Mouse (Mus musculus) liver, embryonic 15.5 days (tissue): ENCODE results near the gene Scgn. TPM values are rescaled to one million over a fixed set of nuclear protein-coding genes. Genes with fewer than 3 reads are reported as not detected.

Source experiments
- ATAC-seq: fragments of 200-750 bp; cut with Nextera tagmentation; 2 replicates; pipeline ENCODE4 v1.8.0; 2017; ENCODE audit warnings: moderate number of reproducible peaks, mild to moderate bottlenecking, moderate library complexity; ENCODE audit not compliant: insufficient read depth
- H3K27ac ChIP-seq: fragments of 300-500 bp; sonication (generic); replicated peaks from 2 replicates; pipeline ENCODE4 v1.5.1; 2015; ENCODE audit warnings: mild to moderate bottlenecking, inconsistent platforms
- H3K27me3 ChIP-seq: fragments of 300-500 bp; sonication (generic); 2 replicates; pipeline ENCODE4 v1.6.1; 2015; ENCODE audit warnings: mild to moderate bottlenecking, inconsistent platforms
- H3K36me3 ChIP-seq: fragments of 300-500 bp; sonication (generic); replicated peaks from 2 replicates; pipeline ENCODE4 v1.6.1; 2015; ENCODE audit warnings: moderate library complexity, mild to moderate bottlenecking, inconsistent platforms
- H3K4me1 ChIP-seq: fragments of 300-500 bp; sonication (generic); replicated peaks from 2 replicates; pipeline ENCODE4 v1.6.1; 2015; ENCODE audit warnings: inconsistent platforms
- H3K4me2 ChIP-seq: fragments of 300-500 bp; sonication (generic); 2 replicates; pipeline ENCODE4 v1.6.1; 2015; ENCODE audit warnings: moderate library complexity, mild to moderate bottlenecking, inconsistent platforms
- H3K4me3 ChIP-seq: fragments of 300-500 bp; sonication (generic); replicated peaks from 2 replicates; pipeline ENCODE4 v1.5.1; 2015; ENCODE audit warnings: mild to moderate bottlenecking, inconsistent platforms
- H3K9ac ChIP-seq: fragments of 300-500 bp; sonication (generic); 2 replicates; pipeline ENCODE4 v1.6.1; 2015; ENCODE audit warnings: moderate library complexity, mild to moderate bottlenecking, inconsistent platforms
- H3K9me3 ChIP-seq: fragments of 300-500 bp; sonication (generic); replicated peaks from 2 replicates; pipeline ENCODE4 v1.6.1; 2016; ENCODE audit warnings: inconsistent platforms
- WGBS: fragments of 180-500 bp; shearing (Covaris S2); methylation state at CpG from one replicate; pipeline ENCODE4 v1.1.7; 2015; ENCODE audit warnings: mixed read lengths; ENCODE audit not compliant: insufficient replicate concordance; 5-methylcytosine and 5-hydroxymethylcytosine counted together
- polyA plus RNA-seq: library from polyadenylated mRNA; unstranded; fragments of >200 nt; fragmentation: Nextera tagmentation; extraction: Ambion mirVana; gene quantifications from 2 replicates; pipeline ENCODE4 v1.2.1, GENCODE M21; 2015

The Scgn gene
- polyA plus RNA-seq, 1 experiment from 2014 or later = not detected

GRCm38 (mm10) chr13:23938699-23939098, 52.3 kb downstream of the Scgn start:
- 61% methylated on average over 1 of the region's 1 CpGs for WGBS
- no peak overlapping the region for H3K4me3 ChIP-seq
- no peak for ATAC-seq

GRCm38 (mm10) chr13:23934211-23934520, 56.8 kb downstream of the Scgn start, which contains the start of gene Hist1h2aa:
Gene Hist1h2aa, plus strand, starts transcription at chr13:23934462.
- no peak within 1 kb of the TSS for H3K27ac ChIP-seq
- H3K9me3 ChIP-seq = no peaks in the 10 kb centered on the region
- WGBS = 79% methylated on average over 10 of the region's 10 CpGs
- no peak within 1 kb of the TSS for H3K9ac ChIP-seq
- no peak for ATAC-seq
- no peaks in the 10 kb centered on the region for H3K4me1 ChIP-seq
- no peak within 1 kb of the TSS for H3K4me3 ChIP-seq
- no peaks in the 10 kb centered on the region for H3K27me3 ChIP-seq
- no peak within 1 kb of the TSS for H3K4me2 ChIP-seq
- no peaks in the 10 kb centered on the region for H3K36me3 ChIP-seq

More at GRCm38 (mm10) chr13:23938699-23939098, 52.3 kb downstream of the Scgn start:
- H3K9ac ChIP-seq = no peak overlapping the region
- H3K4me2 ChIP-seq = no peak overlapping the region
- no peaks in the 10 kb centered on the region for H3K9me3 ChIP-seq
- no peaks in the 10 kb centered on the region for H3K27me3 ChIP-seq
- no peaks in the 10 kb centered on the region for H3K36me3 ChIP-seq
- H3K27ac ChIP-seq = no peak overlapping the region
- H3K4me1 ChIP-seq = no peaks in the 10 kb centered on the region

- WGBS = 84% methylated on average over 39 of the region's 39 CpGs
- Histone ChIP-seq H3K9me3 (no peaks in the 10 kb centered on the region), H3K9ac (no peak within 1 kb of the TSS), H3K27me3 (no peaks in the 10 kb centered on the region), H3K27ac (no peak within 1 kb of the TSS), H3K4me2 (no peak within 1 kb of the TSS), H3K4me3 (no peak within 1 kb of the TSS), H3K36me3 (no peaks in the 10 kb centered on the region), H3K4me1 (no peaks in the 10 kb centered on the region)
- no peak for ATAC-seq
Measured at GRCm38 (mm10) chr13:23933421-23934210, 57.4 kb downstream of the Scgn start, which contains the start of gene Hist1h2ba. Gene Hist1h2ba, minus strand, starts transcription at chr13:23934156.

- Histone ChIP-seq H3K27me3 (no peaks in the 10 kb centered on the region), H3K4me3 (no peak overlapping the region), H3K9ac (no peak overlapping the region), H3K4me1 (no peaks in the 10 kb centered on the region; the same call in 1 of the 2 replicates), H3K36me3 (no peaks in the 10 kb centered on the region), H3K27ac (no peak overlapping the region), H3K4me2 (no peak overlapping the region), H3K9me3 (no peaks in the 10 kb centered on the region)
- no peak for ATAC-seq
- WGBS = 66% methylated on average over 11 of the region's 11 CpGs
Measured at GRCm38 (mm10) chr13:23930904-23931303, 60.1 kb downstream of the Scgn start.

DNA sequence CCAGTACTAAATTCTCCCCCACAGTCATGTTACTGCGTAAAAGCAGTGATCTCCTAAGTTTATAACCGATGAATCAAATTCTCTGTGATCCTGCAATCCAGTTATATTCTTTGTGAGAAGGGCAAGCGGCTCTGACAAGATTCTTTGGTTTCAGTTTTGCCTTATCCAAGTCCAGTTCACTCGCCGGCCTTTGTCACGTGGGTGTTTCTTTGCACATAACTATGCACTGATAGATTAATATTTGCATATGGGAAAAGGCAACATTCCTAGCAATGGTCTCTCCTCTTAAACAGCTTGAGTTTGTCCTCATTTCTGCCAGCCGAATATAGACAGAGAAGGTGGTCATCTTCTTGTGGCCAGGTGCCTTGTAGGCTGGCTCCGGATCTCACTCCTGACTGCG, 60.6 kb downstream of the Scgn start:
- no peaks in the 10 kb centered on the region for H3K9me3 ChIP-seq
- WGBS = 72% methylated on average over 9 of the region's 9 CpGs

GRCm38 (mm10) chr13:23928637-23929036, 62.4 kb downstream of the Scgn start:
- no peaks in the 10 kb centered on the region; the same call in 1 of the 2 replicates for H3K4me1 ChIP-seq
- no peaks in the 10 kb centered on the region for H3K27me3 ChIP-seq
- no peak overlapping the region for H3K27ac ChIP-seq
- H3K9me3 ChIP-seq = no peaks in the 10 kb centered on the region
- ATAC-seq = peak; percentile 72
- peak overlapping the region; percentile 9 for H3K4me2 ChIP-seq
- H3K9ac ChIP-seq = no peak overlapping the region
- H3K4me3 ChIP-seq = no peak overlapping the region
- WGBS = 25% methylated on average over 3 of the region's 3 CpGs
- no peaks in the 10 kb centered on the region for H3K36me3 ChIP-seq

More for the DNA sequence above, 60.6 kb downstream of the Scgn start:
- no peak overlapping the region for H3K27ac ChIP-seq
- no peaks in the 10 kb centered on the region; the same call in 1 of the 2 replicates for H3K4me1 ChIP-seq
- H3K36me3 ChIP-seq = no peaks in the 10 kb centered on the region
- no peak overlapping the region for H3K4me2 ChIP-seq
- no peak overlapping the region for H3K9ac ChIP-seq
- no peak for ATAC-seq
- no peaks in the 10 kb centered on the region for H3K27me3 ChIP-seq
- no peak overlapping the region for H3K4me3 ChIP-seq

GRCm38 (mm10) chr13:23925792-23926191, 65.2 kb downstream of the Scgn start:
- no peak overlapping the region for H3K4me3 ChIP-seq
- H3K4me2 ChIP-seq = no peak overlapping the region
- H3K9me3 ChIP-seq = no peaks in the 10 kb centered on the region
- WGBS = 63% methylated on average over 2 of the region's 2 CpGs
- no peaks in the 10 kb centered on the region; the same call in 1 of the 2 replicates for H3K4me1 ChIP-seq
- no peak overlapping the region for H3K27ac ChIP-seq
- no peaks in the 10 kb centered on the region for H3K27me3 ChIP-seq
- no peaks in the 10 kb centered on the region for H3K36me3 ChIP-seq
- ATAC-seq = no peak
- no peak overlapping the region for H3K9ac ChIP-seq

GRCm38 (mm10) chr13:23917674-23918073, 73.3 kb downstream of the Scgn start:
- Histone ChIP-seq H3K4me2 (no peak overlapping the region), H3K27ac (no peak overlapping the region), H3K36me3 (no peaks in the 10 kb centered on the region), H3K9ac (no peak overlapping the region), H3K27me3 (no peaks in the 10 kb centered on the region), H3K4me1 (peaks cover 20% of the 10 kb centered on the region; the same call in 1 of the 2 replicates), H3K4me3 (no peak overlapping the region), H3K9me3 (no peaks in the 10 kb centered on the region)
- 25% methylated on average over 4 of the region's 4 CpGs for WGBS
- ATAC-seq = no peak

DNA sequence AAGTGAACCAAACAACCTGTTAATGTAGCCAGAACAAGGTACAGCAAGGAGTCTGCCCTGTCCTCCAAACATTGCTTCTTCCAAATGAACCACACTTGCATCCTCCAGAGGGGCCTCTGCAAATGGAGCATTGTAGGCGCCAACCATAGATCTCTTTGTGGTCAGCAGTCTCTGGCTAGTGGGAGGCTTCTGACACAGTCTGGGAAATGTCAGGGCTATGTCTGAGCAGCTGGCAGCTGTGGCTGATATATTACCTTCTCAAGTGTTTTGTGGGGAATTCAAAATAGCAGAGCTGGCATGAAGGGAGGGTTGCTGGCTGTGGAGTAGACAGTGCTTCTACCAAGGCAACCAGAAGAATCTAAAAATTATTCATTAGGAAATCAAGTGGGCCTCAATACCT, 74.9 kb downstream of the Scgn start:
- H3K4me1 ChIP-seq = peaks cover 20% of the 10 kb centered on the region; the same call in 1 of the 2 replicates
- WGBS = 55% methylated on average over 1 of the region's 1 CpGs
- no peak for ATAC-seq
- H3K27me3 ChIP-seq = no peaks in the 10 kb centered on the region
- H3K27ac ChIP-seq = no peak overlapping the region
- no peaks in the 10 kb centered on the region for H3K36me3 ChIP-seq
- no peak overlapping the region for H3K9ac ChIP-seq
- no peak overlapping the region for H3K4me3 ChIP-seq
- no peaks in the 10 kb centered on the region for H3K9me3 ChIP-seq
- no peak overlapping the region for H3K4me2 ChIP-seq

DNA sequence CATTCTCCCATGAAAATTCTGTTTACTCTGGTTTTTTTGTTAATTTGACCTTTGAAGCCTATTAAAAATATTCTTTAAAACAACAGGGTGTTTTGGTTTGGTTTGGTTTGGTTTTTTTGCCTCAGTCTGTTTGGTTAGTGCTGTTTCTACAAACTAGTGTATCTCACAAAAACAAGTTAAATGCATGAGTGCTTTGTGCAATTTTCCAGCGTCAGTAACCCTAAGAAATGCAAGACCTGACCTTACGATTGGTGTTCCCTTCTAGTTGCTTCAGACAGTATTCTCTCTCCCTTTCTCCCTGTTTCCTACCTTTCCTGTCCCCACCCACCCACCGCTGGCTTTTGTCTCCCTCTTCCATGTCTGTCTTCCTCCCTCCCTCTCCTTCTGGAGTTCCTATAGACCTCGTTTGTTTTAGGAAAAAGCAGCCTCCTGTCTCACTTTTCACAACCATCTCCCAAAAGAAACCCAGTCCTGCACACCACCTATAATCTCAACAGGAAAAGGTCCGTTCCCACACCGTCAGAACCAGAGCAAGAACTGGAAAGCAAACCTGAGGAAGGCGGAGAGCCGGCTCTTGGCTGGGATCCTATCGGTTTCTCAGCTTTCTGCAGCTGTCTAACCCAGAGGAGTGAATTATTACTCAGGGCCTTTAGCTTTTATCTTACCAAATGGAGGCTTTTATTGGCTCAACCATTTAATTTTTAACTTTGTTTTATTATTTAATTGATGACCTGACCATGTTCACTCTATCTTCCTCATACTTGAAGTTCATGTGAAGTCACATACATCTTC, 76.4 kb downstream of the Scgn start, which contains the start of gene Slc17a4:
Gene Slc17a4, minus strand, starts transcription at position 634 of the 792 bp plus-strand sequence.
- no peaks in the 10 kb centered on the region for H3K9me3 ChIP-seq
- WGBS = 34% methylated on average over 9 of the region's 9 CpGs
- H3K4me2 ChIP-seq = no peak within 1 kb of the TSS
- H3K27me3 ChIP-seq = no peaks in the 10 kb centered on the region
- ATAC-seq = no peak
- H3K27ac ChIP-seq = peak within 1 kb of the TSS; percentile 39; the same call in 1 of the 2 replicates
- H3K9ac ChIP-seq = no peak within 1 kb of the TSS
- no peaks in the 10 kb centered on the region for H3K36me3 ChIP-seq
- H3K4me3 ChIP-seq = no peak within 1 kb of the TSS
- H3K4me1 ChIP-seq = peaks cover 20% of the 10 kb centered on the region; the same call in 1 of the 2 replicates

GRCm38 (mm10) chr13:23913791-23914306, 77.2 kb downstream of the Scgn start:
- WGBS = 3% methylated on average over 6 of the region's 6 CpGs
- no peaks in the 10 kb centered on the region for H3K36me3 ChIP-seq
- no peaks in the 10 kb centered on the region for H3K9me3 ChIP-seq
- peak overlapping the region; percentile 39; the same call in 1 of the 2 replicates for H3K27ac ChIP-seq
- no peak overlapping the region for H3K4me2 ChIP-seq
- ATAC-seq = peak; percentile 80
- peaks cover 20% of the 10 kb centered on the region; the same call in 1 of the 2 replicates for H3K4me1 ChIP-seq
- no peak overlapping the region for H3K9ac ChIP-seq
- no peaks in the 10 kb centered on the region for H3K27me3 ChIP-seq
- no peak overlapping the region for H3K4me3 ChIP-seq
